Mouse (Mus musculus) lung, postnatal 14 days (tissue): ENCODE results near the gene Ssr2.
"Not testable (repeated sequence)": the region's sequence is repeated elsewhere in the genome, so short reads cannot be mapped to it uniquely, and the experiment has no call there.

Experiments used
- DNase-seq: peaks from one replicate; pipeline ENCODE4 v3.0.0; 2021

Gene Ssr2

DNA sequence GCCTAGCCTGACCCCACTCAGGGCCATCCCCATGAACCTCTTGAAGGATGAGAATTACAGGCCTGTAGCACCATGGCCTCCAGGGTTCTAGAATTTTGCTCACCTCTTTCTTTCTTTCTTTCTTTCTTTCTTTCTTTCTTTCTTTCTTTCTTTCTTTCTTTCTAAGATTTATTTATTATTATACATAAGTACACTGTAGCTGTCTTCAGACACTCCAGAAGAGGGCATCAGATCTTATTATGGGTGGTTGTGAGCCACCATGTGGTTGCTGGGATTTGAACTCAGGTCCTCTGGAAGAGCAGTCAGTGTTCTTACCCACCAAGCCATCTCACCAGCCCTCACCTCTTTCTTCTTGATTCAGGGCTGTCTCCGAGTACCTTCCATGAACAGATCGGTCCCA lies 30.0 kb downstream of the Ssr2 start, which contains the start of gene Arhgef2:
TSS of gene Arhgef2 (plus strand) at position 301 of the 400 bp plus-strand sequence.
- not testable (repeated sequence) for DNase-seq

DNA sequence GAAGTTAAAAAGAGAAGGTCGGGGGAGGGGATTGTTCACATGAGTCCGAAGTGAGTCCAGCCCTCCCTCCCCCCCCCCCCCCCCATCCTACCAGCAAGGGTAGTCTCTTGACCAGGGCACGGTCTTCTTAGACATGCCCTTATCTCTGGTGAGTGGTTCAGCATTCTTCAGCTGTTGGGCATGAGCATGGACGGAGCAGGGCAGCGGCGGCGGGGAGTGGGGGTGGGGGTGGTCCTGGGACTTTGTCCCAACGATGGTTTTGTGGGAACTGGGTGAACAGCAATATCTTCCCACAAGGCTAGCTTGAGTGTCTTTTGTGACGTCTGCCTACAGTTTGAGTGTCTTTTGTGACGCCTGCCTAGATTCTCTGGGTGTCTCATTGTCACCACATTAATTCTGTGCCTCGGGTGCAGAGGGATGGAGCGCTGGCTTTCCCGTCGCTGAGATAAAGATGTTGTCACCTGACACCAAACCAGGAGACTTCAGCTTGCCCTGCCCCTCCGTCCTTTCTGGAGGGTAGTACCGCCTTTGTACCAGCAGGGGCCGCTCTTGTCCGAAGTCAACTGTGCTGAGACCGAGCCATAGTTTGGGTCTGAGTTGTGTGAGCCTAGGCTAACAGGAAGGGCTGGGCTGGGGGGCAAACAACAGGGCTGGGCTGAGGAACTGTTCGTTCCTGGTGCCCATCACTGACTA lies 31.5 kb downstream of the Ssr2 start:
- peak; percentile 91 for DNase-seq

DNA sequence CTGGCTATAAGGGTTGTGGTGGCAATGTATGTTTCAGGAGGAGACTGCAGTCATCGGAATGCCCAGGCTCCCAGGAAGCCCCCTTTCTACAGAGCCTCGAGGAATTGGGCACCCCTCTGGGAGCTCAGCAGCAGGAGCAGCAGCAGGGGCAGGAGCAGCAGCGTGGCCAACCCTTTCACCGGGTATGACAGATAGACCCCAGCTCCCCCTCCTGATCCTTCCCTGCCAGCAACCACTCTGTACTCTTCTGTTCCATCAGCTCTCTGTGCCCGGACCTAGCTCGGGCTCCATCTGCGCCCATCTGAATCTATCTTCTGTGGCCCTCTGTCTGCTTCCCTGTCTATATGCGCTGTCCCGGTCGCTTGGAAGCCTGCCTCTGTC lies 32.1 kb downstream of the Ssr2 start:
- no peak for DNase-seq

DNA sequence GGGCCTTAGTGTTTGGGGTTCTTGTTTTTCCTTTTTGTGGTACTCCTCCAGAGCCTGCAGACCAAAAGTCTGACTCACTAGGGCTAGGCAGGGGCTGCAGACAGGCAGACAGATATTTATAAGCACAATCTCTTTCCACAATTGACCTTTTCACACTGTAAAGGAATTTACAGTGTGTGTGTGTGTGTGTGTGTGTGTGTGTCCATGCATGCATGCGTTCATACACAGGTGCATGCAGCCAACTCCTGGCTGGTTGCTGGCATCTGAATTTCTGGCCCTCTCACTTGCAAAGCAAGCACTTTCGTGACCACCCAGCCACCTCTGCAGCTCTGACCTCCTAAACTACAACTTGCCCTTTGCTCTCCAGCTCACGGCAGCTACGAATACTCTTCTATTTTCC lies 33.4 kb downstream of the Ssr2 start:
- no peak for DNase-seq

DNA sequence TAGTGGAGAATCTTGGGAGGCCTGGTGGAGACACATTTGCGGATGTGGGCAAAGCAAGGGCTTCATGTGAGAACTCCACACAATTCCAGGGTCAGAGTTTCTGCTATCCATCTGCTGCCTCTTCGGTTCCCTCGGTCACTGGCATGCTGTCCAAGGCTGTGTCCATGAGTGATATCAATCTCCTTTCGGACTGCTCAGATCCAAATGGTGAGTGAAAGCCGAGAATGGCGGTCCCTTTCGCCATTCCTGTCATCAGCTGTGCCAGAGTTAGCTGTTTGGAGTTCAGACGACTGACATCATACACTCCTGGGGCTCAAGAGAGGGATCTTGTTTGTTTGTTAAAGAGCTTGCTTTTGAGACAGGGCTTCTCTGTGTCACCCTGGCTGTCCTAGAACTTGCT lies 38.7 kb downstream of the Ssr2 start:
- DNase-seq, result no peak

DNA sequence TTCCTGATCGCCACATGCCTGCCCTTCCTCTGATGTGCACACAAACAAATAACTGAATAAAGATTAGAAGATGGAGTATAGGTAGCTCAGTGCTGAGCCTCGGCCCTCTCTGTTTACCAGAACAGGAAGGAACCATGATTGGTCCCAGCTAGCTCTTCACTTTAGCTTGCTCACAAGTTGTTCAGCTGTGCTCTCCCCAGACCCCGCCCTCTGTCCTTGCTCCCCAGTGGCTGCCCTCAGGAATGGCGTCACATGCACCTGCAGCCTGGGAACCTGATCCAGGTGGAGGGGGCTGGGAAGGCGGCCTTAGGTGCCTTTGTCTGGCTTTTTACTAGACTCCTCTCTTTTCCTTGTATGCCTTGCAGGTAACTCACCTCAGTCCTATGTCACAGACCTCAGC lies 39.4 kb downstream of the Ssr2 start:
- DNase-seq, result no peak

DNA sequence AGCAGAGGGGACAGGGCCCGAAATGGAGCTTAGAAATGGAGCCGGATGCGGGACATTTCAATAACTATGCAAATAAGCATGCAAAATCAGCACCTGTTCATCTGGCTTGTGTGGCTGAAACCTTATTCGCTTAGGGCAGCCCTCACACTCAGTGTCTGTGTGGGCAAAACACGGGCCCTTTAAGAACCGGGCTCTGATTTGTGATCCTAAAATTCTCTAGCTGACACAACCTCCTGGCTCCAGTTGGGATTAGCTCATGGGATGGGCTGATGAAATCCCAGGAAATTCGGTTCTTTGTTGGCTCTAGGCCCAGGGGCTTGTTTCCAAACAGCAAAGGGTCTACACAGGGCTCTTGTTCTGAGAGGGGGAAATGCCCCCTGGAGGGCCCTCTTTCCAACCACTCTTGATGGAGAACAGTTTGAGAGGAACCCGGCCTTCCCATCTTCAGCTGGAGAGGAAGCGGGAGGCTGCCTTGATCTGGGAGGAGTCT lies 40.3 kb downstream of the Ssr2 start:
- peak; percentile 73 for DNase-seq

DNA sequence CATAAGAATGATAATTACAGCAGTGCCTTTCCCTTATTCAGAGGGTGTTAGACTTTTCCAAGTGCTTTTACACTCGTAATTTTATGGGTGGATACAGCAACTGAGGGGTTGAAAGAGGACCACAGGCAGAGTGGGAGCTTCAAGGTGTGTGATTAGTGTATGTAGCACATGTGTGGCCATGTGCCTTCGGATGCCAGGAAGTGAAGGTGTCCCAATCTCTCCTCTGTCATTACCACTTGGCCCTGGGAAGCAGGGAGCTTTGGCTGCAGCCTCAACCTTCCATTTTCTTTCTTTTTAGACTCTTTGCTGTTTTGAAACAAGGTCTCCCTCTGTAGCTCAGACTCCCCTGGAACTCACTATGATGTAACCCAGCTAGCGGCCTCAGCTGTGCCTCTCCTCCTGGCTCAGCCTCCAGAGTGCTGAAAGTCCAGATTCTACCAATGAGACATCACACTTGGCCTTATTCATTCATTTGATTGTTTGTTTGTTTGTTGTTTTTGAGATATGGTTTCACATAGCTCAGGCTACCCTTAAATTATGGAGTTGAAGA lies 41.4 kb downstream of the Ssr2 start:
- no peak for DNase-seq

DNA sequence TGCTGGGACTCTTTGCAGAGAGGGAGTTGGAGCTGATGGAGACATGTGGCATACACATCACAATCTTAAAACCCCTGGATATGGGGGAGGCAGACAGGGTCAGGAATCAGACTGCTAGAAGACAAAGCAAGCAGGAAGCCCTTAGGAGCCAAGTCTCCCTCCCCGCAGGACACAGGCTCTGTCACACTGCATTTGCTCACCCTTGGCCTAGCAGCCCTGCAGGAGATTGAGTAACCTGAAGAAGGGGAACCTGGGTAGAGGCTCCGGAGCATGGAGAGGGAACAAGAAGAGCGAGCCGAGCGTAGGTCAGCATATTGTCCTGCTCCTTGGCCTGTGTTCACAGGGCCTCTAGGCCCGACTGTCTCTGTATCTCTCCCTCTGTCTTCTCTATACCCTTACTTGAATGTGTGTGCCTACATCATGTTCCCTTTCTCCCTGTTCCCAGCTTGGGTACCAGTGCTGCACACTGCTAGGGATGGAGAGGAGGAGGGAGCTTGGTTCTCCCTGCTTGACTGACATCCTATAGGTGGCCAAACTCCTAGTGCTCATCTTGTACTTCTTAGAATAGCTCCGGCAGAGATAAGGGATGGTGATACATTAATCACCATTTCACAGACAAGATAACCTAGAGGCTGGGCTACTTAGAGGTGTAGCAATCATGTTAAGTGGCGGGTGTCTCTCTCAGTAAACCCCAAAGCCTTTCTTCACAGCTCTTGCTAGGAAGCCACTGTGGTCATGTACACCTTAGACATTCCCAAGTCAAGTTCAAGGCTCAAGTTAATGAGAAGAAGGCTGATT lies 42.6 kb downstream of the Ssr2 start:
- no peak for DNase-seq

DNA sequence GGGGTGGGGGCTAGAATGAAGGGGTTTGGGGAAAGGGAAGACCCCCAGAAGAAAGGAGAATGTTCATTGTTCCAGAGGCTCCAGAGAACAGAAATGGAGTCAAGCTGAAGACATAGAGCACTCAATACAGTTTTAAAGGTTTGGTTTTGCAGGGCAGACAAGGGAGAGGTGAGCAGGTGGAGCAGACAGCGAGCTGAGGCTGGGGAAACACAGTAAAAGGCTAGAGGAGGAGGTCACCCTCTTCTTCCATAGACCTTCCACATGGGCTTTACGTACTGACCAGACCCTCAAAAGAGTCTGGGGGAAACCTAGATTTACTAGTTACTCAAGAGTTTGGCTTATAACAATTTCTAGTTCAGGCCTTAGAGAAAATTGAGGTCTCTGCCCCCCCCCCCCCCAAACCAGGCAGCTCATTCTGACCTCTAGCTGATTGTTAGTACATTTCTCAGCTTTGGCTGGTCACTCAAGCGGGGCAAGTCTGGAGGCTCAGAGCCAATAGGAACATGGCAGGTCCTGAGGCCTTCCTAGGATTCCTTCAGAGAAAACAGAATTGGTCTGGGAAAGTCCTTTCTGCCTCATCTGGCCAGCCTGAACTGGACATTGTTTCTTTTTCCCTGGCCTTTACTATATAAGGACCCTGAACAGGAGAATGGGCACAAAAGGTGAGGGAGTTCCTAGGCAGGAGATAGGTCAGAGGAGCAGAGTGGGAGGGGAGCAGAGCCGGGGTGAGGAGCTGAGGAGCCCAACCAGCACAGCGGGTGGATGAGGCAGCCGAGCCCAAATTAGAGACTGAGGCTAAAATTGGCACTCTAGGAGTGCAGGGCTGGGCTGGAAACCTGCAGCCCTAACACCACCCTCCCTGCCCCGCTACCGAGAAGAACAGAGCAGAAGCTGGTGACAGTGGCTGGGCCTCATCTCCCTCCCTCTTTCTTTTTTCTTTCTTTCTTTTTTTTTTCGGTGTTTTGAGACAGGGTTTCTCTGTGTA lies 43.7 kb downstream of the Ssr2 start:
- no peak for DNase-seq

DNA sequence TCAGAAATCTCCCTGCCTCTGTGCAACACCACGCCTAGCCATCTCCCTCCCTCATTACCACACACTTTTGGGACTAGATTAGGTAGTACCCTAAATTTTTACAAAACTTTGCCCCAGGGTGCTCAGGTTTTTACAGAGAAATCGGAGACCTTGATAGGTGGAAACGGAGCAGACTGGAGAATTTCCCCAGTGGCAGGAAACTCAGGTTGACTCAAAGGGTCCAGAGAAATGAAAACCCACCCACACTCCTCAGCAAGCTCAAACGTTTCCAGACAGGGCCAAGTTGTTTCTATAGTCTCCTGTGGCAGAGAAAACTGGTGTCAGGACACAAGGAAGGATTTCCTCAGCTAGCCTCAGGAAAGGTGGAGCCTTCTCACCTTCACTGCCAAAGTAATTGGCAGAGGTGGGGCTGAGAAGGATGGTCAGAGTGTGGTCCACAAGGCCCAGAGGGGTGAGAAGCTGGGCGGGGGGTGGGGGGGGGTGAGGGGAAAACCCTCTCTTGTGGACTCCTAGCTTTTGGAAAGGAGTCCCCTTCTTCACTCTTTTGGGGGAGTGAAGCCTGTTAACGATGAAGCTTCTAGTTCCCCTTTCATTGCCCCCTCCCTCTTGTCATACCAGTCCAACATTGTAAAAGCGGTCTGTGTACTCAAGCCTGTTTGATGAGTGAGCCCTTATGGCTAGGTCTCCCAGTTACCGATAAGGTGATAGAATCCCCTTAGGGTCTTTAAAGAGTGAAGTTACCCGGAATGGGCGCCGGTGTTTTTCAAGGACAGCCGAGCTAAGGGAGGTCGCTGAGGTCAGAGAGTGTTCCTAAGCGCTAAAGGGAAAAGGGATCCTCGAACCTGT lies 44.7 kb downstream of the Ssr2 start:
- no peak for DNase-seq

DNA sequence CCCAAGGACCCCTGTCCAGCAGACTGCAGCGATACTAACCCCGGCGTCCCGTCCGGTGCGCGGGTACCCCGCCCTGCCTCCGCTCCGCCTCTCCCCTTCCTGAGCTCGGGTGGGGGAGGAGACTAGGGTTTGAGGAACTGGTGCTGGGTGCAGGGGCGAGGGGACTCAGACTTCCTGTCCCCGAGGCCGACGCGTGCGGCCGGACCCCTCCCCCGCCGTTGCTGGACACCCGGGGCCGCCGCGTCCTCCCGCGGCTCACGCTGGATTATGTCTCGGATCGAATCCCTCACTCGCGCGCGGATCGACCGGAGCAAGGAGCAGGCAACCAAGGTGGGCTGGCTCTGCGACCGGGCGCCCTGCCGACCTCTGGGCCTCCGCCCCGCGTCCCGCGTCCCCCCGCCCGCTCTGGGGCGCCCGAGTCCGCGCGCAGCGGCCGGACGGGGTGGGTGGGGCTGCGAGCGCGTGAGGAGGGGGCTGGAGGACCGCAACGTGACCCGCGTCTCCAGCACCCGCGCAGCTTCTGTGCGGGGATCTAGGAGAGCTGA lies 45.4 kb downstream of the Ssr2 start:
- peak; percentile 85 for DNase-seq

DNA sequence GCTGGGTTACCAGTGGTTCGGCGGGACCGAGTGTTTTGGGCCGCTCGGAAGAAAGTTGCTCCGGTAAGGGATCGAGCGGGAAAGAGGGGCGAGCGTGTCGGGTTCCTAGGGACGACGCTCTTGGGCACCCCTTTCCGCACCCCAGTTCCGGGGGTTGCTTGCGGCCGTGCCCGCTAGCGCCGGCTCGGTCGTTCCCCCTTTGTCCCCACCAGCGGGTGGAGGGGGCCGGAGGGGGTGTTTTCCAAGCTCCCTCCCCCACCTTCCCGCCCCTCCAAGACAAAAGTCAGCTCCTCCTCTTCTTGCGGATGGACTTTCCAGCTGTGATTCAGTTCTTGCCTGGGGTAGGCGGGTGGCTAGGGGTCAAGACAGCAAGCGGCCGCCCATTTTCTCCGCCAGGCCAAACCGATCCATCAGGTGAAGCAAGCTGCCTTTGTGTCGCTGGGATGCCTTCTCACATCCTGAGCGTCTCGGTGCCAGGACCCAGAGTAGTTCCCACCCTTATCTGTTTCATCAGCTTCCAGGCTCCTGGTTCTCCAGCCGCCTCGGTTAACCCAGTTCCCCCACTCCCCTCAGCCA lies 45.9 kb downstream of the Ssr2 start:
- peak; percentile 71 for DNase-seq

DNA sequence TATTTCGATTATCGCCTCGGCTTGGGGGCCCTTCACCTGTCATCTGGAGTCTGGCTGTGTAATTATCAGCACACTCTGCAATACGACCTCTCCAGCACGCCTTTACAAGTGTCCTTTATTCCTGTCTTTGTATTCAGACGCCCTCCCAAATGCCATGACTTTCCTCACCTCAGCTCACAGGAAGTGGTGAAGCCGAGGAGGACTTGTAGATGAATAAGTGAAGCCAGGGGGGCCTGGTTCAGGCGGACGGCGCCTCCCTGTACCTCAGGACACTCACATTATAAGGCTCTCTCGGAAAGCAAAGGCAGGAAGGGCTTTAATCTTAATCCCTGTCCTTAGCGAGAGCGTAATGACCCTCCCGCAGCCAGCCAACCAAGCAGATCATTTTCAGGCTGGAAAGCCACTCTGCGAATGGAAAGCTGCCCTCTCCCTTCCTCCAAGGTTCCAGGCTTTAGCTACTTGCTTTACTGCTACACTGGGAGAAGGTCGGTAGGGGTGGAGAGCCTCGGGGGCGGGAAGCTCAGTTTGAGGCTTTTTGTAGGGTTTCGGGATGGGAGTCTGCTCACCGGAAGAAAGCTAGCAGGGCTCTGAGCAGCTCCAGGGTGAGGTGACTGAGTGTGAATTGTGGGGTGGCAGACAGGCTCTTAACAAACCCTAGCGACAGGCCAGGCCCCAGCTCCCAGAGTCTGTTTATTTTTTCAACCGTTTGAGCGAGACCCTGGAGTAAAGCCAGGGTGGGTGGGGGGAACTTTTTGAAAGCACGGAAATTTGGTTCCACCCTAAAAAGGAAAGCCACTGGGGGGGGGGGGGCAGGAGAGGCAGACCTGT lies 46.7 kb downstream of the Ssr2 start:
- DNase-seq, result peak; percentile 79

DNA sequence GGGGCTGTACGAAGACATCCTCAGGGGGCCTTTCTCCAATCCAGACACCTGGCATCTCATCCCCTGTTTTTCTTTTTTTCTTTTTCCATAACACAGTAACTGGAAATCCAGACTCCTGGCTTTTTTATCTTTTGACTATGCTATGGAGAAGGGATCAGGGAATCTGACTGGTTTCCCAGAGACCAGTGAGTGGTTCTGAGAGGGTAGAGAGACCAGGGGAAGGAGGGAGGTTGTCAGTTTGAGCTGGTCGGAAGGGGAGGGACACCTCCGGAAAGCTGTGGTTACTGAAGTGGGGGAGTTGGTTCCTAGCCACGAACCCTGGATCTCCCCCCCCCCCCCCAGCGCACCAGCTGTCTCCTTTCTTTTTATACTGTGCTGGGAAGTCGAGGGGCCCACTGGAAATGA lies 47.3 kb downstream of the Ssr2 start:
- peak; percentile 50 for DNase-seq

DNA sequence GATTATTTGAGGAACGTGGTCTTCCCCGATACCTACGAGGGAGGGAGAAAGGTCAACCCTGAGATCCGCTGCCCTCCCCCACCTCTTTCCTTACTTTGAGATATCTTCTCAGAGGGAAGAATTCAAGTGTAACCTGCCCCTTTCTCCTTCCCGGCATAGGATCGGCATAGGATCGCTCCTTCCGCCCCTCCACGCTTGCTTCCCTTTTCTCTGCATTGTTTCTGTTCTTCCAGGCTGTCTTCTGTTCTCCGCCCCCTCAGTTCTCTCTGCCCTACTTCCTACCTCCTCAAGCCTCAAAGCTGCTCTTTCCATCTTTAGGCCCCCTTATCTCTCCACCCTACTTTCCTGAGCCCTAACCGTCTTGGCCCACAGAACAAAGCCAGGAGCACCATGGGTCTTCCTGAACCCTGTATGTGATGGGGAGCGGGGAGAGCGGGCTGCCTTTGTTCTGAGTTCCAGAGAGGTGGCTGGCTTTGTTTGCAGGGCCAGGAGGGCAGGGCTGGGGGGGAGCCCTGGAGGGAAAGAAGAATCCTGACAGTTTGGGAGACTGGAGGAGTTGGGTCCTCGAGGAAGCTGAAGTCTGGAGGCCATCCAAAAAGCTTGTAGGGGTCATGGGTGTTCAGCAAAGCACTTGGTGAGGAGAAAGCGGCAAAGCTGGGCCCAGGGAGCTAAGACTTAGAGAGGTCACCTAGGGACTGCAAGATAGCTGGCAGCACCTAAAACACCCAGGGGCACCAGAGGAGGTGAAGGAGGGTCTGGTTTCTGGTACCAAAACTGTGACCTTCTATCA lies 47.9 kb downstream of the Ssr2 start:
- DNase-seq, result peak; percentile 39

DNA sequence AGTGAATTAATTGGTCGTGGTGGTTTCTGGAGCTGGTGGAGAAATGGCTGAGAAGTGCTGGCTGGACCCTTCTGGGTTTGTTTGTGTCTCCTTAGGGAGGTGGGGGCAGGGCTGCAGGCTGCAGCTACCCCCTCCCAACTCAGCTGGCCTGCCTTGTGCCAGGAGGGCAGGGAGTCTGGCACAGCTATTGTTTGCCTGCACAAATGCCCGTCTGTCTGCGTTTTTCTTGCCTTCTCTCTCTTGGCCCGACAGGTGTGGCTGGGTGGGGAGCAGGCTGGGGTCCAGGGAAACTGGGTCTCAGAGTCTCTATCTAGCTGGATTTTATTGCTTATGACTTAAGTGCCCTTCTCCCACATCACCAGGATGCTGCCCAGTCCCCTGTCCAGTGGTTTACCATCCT lies 48.6 kb downstream of the Ssr2 start:
- no peak for DNase-seq

DNA sequence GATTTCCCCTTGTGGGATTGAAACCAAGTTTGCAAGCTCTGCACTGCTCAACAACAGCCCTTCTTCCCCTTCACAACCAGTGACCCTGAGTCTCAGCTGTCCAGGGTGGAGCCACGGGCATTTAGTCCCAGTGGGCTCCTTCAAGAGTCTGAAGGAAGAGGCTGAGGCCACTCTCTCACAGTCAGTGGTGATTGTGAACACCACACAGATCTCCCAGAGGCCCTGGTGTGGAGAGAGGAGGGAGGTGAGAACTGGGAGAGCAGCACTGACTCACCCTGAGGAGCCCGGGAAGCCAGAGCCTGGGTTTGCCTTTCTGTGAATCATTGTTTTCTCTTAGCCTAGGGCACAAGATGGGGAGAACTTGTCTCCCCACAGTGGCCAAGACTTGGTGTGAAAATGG lies 49.3 kb downstream of the Ssr2 start:
- no peak for DNase-seq

DNA sequence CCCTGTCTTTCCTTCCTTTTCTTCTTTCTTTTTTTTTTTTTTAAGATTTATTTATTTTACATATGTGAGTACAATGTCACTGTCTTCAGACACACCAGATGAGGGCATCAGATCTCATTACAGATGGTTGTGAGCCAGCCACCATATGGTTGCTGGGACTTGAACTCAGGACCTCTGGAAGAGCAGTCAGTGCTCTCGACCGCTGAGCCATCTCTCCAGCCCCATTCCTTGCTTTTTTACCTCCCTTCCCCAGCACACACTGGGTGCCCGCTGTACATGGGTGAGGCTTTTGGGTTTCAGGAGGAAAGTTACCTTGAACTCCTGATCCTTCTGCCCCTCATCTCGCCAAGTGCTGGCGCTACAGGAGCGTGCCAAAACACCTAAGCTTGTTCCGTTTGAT lies 49.9 kb downstream of the Ssr2 start:
- DNase-seq, result no peak
